Mouse (Mus musculus): ENCODE measurements around the gene Noc2l.

DNA sequence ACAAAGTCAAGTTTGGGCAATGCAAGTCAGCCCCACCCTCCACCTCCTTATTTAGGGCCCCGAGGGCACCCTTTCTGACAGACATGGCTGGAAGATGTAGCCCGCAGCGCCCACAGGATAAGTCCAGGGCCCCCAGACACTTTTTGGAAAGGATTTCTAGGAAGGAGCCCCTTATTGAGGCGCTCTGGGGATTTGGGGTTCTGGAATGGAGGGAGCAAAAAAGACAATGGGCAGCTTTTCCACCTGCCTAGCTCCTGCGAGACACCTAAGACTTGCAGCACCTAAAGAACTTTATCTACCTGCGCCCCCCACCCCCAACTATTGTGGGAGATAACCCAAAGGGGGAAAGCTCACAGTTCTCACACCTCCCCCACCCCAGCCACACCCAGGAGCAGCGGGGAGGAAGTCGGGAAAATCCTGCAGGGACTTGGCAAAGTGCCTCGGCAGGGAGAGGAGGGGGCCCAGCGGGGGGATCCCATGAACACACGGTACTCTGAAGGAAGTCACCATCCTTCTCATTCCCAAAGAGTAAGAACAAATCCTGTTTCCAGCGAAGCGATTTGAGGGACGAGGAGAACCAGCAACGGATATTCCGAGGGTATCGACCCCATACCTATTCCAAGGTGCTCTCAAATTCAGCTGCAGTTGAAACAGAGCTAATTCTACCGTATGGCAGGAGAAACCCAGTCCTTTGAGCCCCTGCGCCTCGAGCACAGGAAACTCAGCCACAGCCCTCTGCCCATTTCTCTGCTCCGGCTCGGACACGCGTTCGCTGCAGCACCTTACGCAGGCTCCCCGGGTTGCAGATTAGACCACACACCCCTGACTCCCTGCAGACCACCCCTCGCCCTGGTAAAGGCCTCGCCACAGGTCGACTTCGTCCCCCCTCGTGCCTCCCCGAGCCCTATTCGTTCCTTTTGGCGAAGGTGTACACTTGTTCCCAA lies 39.6 kb upstream of the Noc2l start:
- no peak for TF ChIP-seq POLR2A (IDR thresholded peaks at IDR 0.05; ENCODE audit: borderline replicate concordance, extremely low read depth, low read depth, low read length)
- TF ChIP-seq CTCF (IDR thresholded peaks at IDR 0.05; ENCODE audit: insufficient read depth, low read length), result no peak

Data from lung, adult 2 months (tissue).